Mouse (Mus musculus) neutrophil, adult 5-6 weeks (primary cell): Measurements from ENCODE around the gene Tpd52l2. TPM values are rescaled to one million over a fixed set of nuclear protein-coding genes. Genes with fewer than 3 reads are reported as not detected.

Experiments used
- ATAC-seq: fragments of 151-379, 151-347 bp; 2 replicates; pipeline ENCODE4 v1.8.0; 2017; ENCODE audit warnings: mild to moderate bottlenecking, moderate TSS enrichment; ENCODE audit not compliant: insufficient number of reproducible peaks, poor library complexity, low FRiP score, severe bottlenecking; ENCODE audit errors: extremely low read depth
- total RNA-seq: library from RNA; stranded (forward); fragments of 200-1000 nt; gene quantifications from 2 replicates; pipeline ENCODE4 v1.2.3, GENCODE M21; 2017

Tpd52l2 gene
- total RNA-seq, 1 experiment from 2014 or later: 54.2 TPM

GRCm38 (mm10) chr2:181484456-181485233 lies 12.3 kb upstream of the Tpd52l2 start:
- no peak for ATAC-seq

- no peak for ATAC-seq
Observed at GRCm38 (mm10) chr2:181485741-181486140, 11.2 kb upstream of the Tpd52l2 start.

- ATAC-seq: no peak
Observed at GRCm38 (mm10) chr2:181487338-181488277, 9.3 kb upstream of the Tpd52l2 start.

- ATAC-seq: peak; percentile 29; the same call in 1 of the 2 replicates
Observed at GRCm38 (mm10) chr2:181491432-181492205, 5.3 kb upstream of the Tpd52l2 start.

GRCm38 (mm10) chr2:181492206-181492605 lies 4.7 kb upstream of the Tpd52l2 start:
- peak; percentile 9; the same call in 1 of the 2 replicates for ATAC-seq

GRCm38 (mm10) chr2:181493156-181493927 lies 3.6 kb upstream of the Tpd52l2 start, which contains the start of gene Abhd16b:
Gene Abhd16b (plus strand): TSS chr2:181493206.
- no peak for ATAC-seq

GRCm38 (mm10) chr2:181494266-181494945 lies 2.5 kb upstream of the Tpd52l2 start:
- no peak for ATAC-seq

- ATAC-seq: peak; percentile 46
Observed at GRCm38 (mm10) chr2:181495845-181496244, 1.1 kb upstream of the Tpd52l2 start.

GRCm38 (mm10) chr2:181496281-181496680 lies 661 bp upstream of the Tpd52l2 start:
- ATAC-seq: peak; percentile 49

GRCm38 (mm10) chr2:181497548-181497875 lies 570 bp downstream of the Tpd52l2 start:
- peak; percentile 14; the same call in 1 of the 2 replicates for ATAC-seq

GRCm38 (mm10) chr2:181498644-181499043 lies 1.7 kb downstream of the Tpd52l2 start:
- no peak for ATAC-seq

- no peak for ATAC-seq
Observed at GRCm38 (mm10) chr2:181509191-181509590, 12.2 kb downstream of the Tpd52l2 start.

GRCm38 (mm10) chr2:181511231-181511630 lies 14.3 kb downstream of the Tpd52l2 start:
- no peak for ATAC-seq

GRCm38 (mm10) chr2:181519201-181519600 lies 22.3 kb downstream of the Tpd52l2 start:
- ATAC-seq: no peak

- ATAC-seq: peak; percentile 94
Observed at GRCm38 (mm10) chr2:181520118-181520935, 23.4 kb downstream of the Tpd52l2 start, which contains the start of gene Dnajc5. Gene Dnajc5 (plus strand): TSS chr2:181520485.

GRCm38 (mm10) chr2:181520936-181521227 lies 23.9 kb downstream of the Tpd52l2 start:
- no peak for ATAC-seq

- no peak for ATAC-seq
Observed at GRCm38 (mm10) chr2:181521491-181521890, 24.5 kb downstream of the Tpd52l2 start.
